Mouse (Mus musculus): ENCODE results near the gene Tagln3.

Gene Tagln3

GRCm38 (mm10) chr16:45724061-45724741, at the start of gene Tagln3:
Tagln3 (minus strand) TSS chr16:45724608.
- DNase-seq (ENCODE audit: low read depth, low spot score) = no peak

- no peak for DNase-seq (ENCODE audit: low read depth, low spot score)
These were observed 46.5 kb upstream of the Tagln3 start for GRCm38 (mm10) chr16:45770914-45771313.

GRCm38 (mm10) chr16:45767853-45768640, 43.6 kb upstream of the Tagln3 start:
- no peak for DNase-seq (ENCODE audit: low read depth, low spot score)

GRCm38 (mm10) chr16:45767434-45767833, 43.0 kb upstream of the Tagln3 start:
- no peak for DNase-seq (ENCODE audit: low read depth, low spot score)

- no peak for DNase-seq (ENCODE audit: low read depth, low spot score)
These were observed 41.5 kb upstream of the Tagln3 start for GRCm38 (mm10) chr16:45765801-45766494.

- DNase-seq (ENCODE audit: low read depth, low spot score) = no peak
These were observed 40.7 kb upstream of the Tagln3 start for GRCm38 (mm10) chr16:45765102-45765501.

GRCm38 (mm10) chr16:45762859-45763505, 38.6 kb upstream of the Tagln3 start:
- DNase-seq (ENCODE audit: low read depth, low spot score) = no peak

GRCm38 (mm10) chr16:45761425-45761824, 37.0 kb upstream of the Tagln3 start:
- DNase-seq (ENCODE audit: low read depth, low spot score) = no peak

- DNase-seq (ENCODE audit: low read depth, low spot score) = no peak
These were observed 34.4 kb upstream of the Tagln3 start for GRCm38 (mm10) chr16:45758726-45759269.

GRCm38 (mm10) chr16:45757421-45758078, 33.1 kb upstream of the Tagln3 start:
- DNase-seq (ENCODE audit: low read depth, low spot score) = no peak

GRCm38 (mm10) chr16:45756855-45757254, 32.4 kb upstream of the Tagln3 start:
- no peak for DNase-seq (ENCODE audit: low read depth, low spot score)

- no peak for DNase-seq (ENCODE audit: low read depth, low spot score)
These were observed 19.3 kb upstream of the Tagln3 start for GRCm38 (mm10) chr16:45743591-45744144.

- DNase-seq (ENCODE audit: low read depth, low spot score) = peak; percentile 76
These were observed 18.4 kb upstream of the Tagln3 start, which contains the start of gene Abhd10 for GRCm38 (mm10) chr16:45742615-45743476. Abhd10 (minus strand) TSS chr16:45742955.

GRCm38 (mm10) chr16:45737880-45738279, 13.5 kb upstream of the Tagln3 start:
- DNase-seq (ENCODE audit: low read depth, low spot score) = no peak

GRCm38 (mm10) chr16:45736724-45737123, 12.3 kb upstream of the Tagln3 start:
- DNase-seq (ENCODE audit: low read depth, low spot score) = no peak

- no peak for DNase-seq (ENCODE audit: low read depth, low spot score)
These were observed 4.8 kb upstream of the Tagln3 start for GRCm38 (mm10) chr16:45729163-45729562.

- DNase-seq (ENCODE audit: low read depth, low spot score) = no peak
These were observed 314 bp upstream of the Tagln3 start for GRCm38 (mm10) chr16:45724742-45725102.

- no peak for DNase-seq (ENCODE audit: low read depth, low spot score)
These were observed 1.1 kb downstream of the Tagln3 start for GRCm38 (mm10) chr16:45723172-45723901.

GRCm38 (mm10) chr16:45722460-45722951, 1.9 kb downstream of the Tagln3 start:
- DNase-seq (ENCODE audit: low read depth, low spot score) = no peak

Data from WW6 (cell line).